Mouse (Mus musculus): ENCODE measurements around the gene 1700113H08Rik. TPM values are rescaled to one million over a fixed set of nuclear protein-coding genes. Genes with fewer than 3 reads are reported as not detected.

Gene 1700113H08Rik
- polyA plus RNA-seq (2017; shearing (Covaris generic)): not detected

GRCm38 (mm10) chr10:87057500-87058250 lies at the start of gene 1700113H08Rik:
TSS of gene 1700113H08Rik (plus strand) at chr10:87058045.

Other genes with a start within 250 kb of the 1700113H08Rik start
- gene Stab2, start 50.0 kb upstream of the 1700113H08Rik start, polyA plus RNA-seq (2017; shearing (Covaris generic)): 0.29 TPM